Mouse (Mus musculus) ES-Bruce4 (cell line): ENCODE results near the gene Ldb1.
"Not testable (repeated sequence)": the region's sequence is repeated elsewhere in the genome, so short reads cannot be mapped to it uniquely, and the experiment has no call there.

Experiments
- CTCF ChIP-seq: IDR thresholded peaks from one replicate; pipeline ENCODE4 v1.8.1; 2011; ENCODE audit warnings: low read depth, low read length
- POLR2A ChIP-seq: IDR thresholded peaks from one replicate; pipeline ENCODE4 v1.8.1; 2011; ENCODE audit warnings: low read length; ENCODE audit not compliant: insufficient read depth

DNA sequence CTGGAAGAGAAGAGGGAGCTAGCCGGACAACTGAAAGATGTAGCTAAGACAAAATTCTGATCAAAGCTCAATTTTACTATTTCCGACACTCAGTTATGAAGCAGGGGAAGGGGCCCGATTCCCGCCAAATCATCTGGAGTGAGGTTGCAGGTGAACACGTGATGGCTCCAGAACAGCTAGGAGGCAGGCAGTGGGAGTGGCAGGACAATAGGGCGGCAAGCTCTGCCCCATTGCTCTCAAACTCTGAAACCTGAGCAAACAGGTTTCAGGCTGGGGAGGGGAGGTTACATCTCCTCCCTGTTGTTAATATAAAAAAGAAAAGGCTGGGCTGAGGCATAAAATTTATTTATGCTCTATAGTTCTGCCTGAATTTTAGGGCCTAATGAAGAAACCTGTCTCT lies 51.6 kb downstream of the Ldb1 start:
- TF ChIP-seq CTCF, POLR2A: not testable (repeated sequence)
